Mouse (Mus musculus): ENCODE results near the gene Gm10645.

- no peak for TF ChIP-seq POLR2A (IDR thresholded peaks at IDR 0.05; ENCODE audit: borderline replicate concordance, extremely low read depth, insufficient read depth, insufficient read length, poor library complexity, severe bottlenecking)
- TF ChIP-seq CTCF (IDR thresholded peaks at IDR 0.05; ENCODE audit: borderline replicate concordance, extremely low read depth, insufficient read depth, insufficient read length), result peak; percentile 22; the same call in 1 of the 2 replicates
These were observed 3.7 kb upstream of the Gm10645 start for GRCm38 (mm10) chr8:83169709-83170108.
